Mouse (Mus musculus) kidney, postnatal 10 days (tissue): ENCODE measurements around the gene Supt6.

Experiments
- DNase-seq: peaks from one replicate; pipeline ENCODE4 v3.0.0; 2021; ENCODE audit warnings: mixed read lengths

Supt6 gene

DNA sequence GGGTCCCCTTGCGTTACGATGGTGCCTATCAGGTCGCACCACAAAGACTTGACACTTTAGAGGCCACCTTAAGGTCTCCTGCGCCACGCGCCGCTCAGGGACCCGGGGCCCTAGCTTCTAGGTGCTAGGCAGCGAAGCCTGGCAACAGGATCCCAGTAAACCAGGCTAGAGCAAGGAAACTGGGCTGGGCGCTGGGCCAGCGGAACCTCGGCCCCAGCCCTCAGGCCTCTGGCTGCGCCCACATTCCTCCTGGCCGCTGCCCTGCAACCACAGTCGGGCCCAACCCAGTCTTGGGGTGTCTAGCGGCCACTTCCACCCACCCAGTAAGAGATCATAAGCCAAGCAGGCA lies 80.1 kb downstream of the Supt6 start:
- DNase-seq: peak; percentile 86

DNA sequence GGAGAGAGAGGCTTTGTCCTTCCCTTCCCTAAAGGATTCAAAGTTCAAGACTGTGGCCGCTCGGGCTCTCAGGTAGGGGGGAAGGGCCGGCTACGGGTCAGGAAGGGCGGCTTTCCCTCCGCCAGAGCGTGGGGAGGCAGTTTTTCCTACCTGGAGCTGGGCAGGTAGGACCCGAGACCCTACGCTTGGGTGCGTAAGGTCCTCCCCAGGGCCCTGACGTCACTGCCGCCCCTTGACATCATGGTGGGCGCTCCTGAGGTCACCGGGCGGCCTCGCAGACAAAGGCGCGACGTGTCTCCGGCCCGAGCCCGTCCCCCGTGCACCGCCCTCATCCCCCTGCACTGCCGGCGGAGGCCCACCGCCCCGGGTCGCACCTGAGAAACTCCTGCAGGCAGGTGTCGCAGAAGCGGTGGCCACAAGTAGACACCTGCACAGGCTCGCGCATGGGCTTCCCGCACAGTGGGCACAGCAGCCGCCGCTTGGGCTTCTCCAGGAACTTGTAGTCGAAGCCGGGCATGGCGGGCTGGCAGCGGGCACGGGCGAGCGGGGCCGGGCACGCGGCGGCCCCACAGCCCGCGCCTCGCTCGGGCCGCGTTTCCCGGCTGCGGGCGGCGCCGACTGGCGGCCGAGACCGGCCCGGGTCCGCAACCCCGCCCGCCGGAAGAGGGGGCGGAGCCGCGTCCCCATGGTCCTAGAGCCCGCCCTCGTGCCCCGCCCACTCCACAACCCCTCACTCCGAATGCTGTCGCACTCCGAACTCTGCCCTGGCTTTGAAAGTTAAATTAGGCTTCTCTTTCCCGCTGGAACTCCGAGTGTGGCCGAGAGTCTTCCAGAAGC lies 80.6 kb downstream of the Supt6 start, which contains the start of gene Traf4:
TSS of gene Traf4 (minus strand) at position 666 of the 837 bp plus-strand sequence.
- peak; percentile 96 for DNase-seq

DNA sequence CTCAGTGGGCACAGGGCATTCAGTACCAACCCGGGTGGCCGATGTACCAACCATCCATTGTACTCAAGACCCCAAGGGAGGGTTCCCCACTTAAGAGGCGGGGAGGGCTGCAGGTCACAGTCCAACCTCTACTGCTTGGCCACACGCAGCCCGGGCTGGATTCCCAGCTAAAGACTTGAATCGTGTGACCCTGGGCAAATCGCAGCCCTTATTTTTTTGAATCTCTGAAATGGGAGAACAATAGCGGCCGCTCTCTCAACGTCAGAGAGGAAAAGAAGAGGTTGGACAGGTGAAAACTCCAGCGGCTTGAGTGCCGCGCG lies 81.2 kb downstream of the Supt6 start:
- DNase-seq: no peak

DNA sequence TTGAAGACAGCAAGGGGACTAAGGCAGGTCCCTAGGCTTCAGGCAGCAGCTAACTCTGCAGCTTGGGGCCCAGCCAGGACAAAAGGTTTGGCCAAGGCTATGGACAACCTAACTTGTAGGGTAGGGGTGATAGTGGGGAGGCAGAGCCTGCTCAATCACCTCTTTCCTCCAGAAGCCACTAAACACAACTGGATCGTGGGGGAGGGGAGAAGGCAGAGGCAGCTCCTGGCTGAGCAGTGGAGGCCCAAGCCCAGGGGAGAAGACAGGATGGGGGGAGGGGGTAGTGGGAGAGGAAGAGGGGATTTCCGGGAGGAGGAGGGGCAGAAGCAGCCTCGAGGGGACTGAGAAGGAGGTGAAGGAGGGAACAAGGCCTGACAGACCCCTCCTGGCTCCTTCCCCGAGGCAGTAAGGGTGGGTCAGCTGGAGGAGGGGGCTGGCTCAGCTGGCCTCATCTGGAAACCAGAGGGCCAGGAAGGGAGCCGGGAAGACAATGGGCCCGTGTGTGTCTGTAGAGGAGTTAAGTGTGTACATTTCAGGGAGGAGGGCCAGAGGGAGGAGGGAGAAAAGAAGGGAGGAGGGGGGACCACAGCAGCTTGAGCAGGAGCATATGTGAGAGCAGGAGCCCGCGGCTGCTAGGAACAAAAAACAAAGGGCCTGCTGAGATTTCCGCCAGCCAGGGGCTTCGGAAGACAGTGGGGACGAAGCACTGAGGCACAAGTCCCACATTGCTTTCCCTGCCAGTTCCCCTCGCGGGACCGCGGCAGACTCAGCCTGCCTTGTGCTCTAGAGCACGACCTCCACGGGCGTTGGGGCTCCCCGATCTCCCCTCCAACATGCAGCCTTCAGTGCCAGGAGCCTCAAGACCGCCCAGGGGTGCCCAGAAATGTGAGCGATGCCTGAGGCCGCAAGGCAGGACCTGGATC lies 81.8 kb downstream of the Supt6 start:
- DNase-seq: peak; percentile 87

DNA sequence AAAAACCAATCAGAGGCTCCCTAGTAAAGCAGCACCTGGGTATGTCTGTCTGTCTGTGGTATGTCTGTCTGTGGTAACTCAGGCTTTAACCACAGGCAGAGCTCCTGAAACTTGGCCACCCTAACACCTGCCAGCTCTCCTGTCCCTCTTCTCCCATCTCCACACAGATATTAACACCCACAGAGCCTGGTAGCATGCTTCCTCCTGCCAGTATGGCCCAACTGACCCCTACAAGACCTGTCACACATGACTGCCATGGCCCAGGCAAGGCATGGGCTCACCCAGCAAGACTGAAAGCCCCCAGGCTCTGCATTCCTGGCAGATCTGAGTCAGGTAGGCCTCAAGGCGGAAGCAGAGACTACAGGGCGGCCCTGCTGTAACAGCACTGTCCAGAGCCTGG lies 82.7 kb downstream of the Supt6 start:
- DNase-seq: no peak

DNA sequence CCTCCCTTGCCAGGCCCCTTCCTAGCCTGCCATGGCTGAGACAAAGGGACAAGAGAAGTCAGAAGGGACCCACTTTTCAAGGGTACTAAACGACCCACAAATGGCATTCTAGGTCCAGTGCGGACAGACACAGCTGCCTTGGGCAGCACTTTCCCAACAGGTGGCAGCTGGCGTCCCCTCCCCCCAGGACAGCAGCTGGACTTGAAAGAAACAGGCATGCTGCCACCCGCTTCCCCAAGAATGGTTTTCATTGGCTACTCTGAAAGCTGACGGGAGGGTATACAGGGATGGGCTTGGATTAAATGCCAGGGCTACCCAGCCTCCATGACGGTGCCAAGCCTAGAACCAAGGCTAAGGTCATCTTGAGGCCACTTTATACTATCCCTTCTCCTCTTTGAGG lies 83.3 kb downstream of the Supt6 start:
- DNase-seq: peak; percentile 59

DNA sequence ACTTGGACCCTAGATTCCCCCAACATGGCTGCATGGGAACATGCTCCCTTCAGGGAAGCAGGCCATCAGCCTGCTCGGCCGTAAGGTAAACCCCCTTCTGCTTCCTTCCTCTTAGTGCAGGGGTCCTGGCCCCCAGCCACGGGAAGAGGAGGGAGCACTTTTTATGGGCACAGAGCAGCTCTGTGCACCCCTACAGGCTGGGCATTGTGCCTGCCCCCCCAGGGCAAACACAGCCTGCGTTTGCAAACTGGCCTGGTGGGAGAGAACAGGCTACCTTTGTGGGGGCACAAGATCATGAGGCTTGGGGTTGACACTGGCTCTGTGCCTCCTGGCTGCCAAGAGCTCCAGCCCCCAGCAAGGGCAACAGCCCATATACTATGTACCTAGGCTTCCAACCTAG lies 83.8 kb downstream of the Supt6 start:
- DNase-seq: peak; percentile 33

DNA sequence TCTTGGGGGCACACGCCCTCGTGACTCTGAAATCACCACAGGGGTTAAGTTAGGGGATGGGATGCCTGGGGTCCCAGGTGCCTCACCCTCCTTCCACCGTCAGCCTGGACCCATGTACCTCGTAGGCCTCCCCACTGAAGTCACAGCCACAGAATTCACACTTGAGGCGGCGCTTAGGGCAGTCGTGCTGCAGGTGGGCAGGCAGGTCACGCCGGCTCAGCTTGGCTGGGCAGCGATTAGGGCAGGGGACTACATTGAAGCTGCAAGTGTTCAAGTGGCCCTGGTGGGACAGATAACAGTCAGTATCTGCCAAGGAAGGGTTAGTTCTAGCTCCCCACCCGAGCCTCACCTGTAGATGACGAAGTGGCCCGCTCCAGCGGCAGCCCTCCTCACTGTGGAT lies 84.6 kb downstream of the Supt6 start:
- no peak for DNase-seq

DNA sequence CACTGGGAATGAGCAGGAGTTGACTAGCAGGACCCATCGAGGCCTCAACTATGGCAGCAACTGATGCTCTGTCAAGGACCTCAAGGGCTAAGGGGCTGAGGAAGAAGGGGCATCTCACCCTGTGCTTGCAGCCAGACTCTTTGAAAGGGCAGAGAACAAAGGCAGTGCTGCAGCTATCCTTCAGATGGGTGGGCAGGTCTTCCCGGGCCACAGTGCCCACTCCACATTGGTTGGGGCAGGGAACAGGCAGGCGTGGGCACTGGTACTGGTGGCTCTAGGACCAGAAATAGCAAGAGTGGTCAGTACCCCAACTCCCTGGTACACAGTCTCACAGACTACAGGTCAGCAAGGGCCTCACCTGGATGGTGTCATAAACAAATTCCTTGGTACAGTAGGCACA lies 85.1 kb downstream of the Supt6 start:
- DNase-seq: no peak

DNA sequence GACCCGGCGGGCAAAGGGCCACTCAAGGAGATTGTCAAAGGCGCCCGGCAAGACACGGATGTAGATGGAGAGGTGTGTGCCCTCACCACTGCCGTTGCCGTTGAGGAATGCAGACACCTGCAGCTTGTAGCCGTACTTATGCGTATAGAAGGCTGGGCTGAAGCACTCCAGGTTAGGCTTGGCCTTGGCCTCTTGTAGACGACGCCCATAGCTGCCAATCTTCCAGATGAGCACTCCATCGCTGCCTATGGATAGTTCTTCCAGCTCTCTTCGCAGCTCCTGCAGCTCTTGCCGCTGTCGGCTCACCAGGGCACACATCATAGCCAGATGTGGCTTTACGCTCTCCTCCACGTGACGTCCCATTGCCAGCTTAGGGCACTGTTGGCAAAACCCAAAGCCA lies 85.6 kb downstream of the Supt6 start:
- DNase-seq: peak; percentile 25

DNA sequence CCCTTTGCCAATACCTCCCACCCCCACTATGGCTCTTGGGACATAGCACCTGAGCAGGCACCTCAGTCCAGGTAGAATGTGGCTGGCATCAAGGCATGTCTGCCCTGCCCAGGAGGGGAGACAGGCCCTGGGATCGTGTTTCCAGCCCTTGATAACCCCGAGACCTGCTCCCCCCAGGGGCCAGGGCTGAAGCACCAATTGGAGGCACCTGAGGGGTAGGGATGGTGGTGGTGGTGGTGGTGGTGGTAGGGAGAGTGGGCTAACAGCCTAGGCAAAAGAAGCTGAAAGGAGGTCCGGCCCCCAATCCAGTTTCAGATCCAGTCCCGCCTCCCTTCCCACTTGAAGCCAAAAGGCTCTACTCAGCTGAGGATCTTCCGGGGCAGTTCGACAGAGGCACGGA lies 86.2 kb downstream of the Supt6 start:
- peak; percentile 41 for DNase-seq

DNA sequence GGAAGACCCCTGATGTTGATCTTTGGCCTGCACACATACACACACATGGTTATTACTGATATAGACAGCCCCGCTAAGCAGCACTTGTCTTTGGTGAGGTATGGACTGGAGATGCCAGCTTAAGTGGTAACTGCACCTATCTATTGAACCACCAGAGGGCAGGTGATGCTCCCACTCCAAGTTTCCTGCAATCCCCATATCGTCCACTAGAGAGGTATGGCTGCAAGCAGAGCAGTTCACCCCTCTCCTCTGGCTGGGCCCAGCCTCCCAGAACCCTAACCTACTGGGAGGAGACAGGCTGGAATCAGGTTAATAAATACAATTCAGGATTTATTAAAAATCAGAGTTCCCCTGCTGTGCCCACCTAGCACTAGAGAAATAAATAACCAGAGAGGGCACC lies 86.7 kb downstream of the Supt6 start:
- DNase-seq: peak; percentile 87
